Mouse (Mus musculus) megakaryocyte progenitor cell, adult 5-6 weeks (primary cell): ENCODE data around the gene Peg3. TPM values are rescaled to one million over a fixed set of nuclear protein-coding genes. Genes with fewer than 3 reads are reported as not detected.

Source experiments
- ATAC-seq: replicated peaks from 2 replicates; pipeline ENCODE4 v1.8.0; 2016; ENCODE audit warnings: mild to moderate bottlenecking, moderate TSS enrichment, inconsistent platforms; ENCODE audit not compliant: poor library complexity
- total RNA-seq, 2 experiments: library from RNA; stranded (forward) in 1 of 2; stranded (reverse) in 1 of 2; fragments of 157-497, 149-512 nt in 1 of 2; fragments of 200-1000 nt in 1 of 2; gene quantifications; 2 replicates each; pipeline versions ENCODE4 v1.2.3 to v1.2.4; 2015 to 2017

The Peg3 gene
- total RNA-seq, 2 experiments from 2014 or later, result not detected

DNA sequence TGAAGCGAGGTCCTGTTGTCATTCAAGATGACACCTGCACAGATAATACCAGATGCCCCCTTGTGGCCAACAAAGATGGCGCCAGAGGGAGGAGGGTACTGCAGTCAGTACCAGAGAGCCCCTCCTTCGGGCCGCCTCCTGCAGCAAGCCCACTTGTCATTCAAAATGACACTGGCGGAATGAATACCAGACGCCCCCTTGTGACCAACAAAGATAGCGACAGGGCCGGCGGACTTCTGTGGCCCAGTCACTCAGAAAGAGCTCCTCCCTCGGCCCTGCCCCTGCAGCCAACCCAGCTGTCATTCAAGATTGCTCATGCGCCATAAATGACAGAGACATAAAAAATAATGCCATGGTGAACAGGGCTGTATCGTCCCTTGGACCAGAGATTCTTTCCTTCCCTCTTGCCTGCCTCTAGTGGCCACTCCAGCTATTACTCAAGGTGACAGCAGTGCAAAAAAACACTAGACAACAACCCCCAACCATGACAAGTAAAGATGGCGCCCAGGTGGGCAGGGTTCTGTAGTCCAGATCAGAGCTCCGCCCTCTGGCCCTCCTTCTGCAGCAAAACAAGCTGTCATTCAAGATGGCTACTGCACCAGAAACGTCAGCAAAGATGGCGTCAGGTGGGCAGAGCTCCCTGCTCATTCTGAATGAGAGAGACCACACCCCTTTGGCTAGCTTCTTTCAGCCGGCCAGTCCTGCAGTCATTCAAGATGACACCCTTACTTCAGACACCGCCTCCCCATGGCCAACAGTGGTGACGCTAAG lies 2.7 kb downstream of the Peg3 start:
- ATAC-seq, result no peak; the same call in 1 of the 2 replicates

GRCm38 (mm10) chr7:6709396-6709795 lies 20.8 kb downstream of the Peg3 start:
- no peak for ATAC-seq

GRCm38 (mm10) chr7:6708451-6709180 lies 21.6 kb downstream of the Peg3 start:
- no peak for ATAC-seq

DNA sequence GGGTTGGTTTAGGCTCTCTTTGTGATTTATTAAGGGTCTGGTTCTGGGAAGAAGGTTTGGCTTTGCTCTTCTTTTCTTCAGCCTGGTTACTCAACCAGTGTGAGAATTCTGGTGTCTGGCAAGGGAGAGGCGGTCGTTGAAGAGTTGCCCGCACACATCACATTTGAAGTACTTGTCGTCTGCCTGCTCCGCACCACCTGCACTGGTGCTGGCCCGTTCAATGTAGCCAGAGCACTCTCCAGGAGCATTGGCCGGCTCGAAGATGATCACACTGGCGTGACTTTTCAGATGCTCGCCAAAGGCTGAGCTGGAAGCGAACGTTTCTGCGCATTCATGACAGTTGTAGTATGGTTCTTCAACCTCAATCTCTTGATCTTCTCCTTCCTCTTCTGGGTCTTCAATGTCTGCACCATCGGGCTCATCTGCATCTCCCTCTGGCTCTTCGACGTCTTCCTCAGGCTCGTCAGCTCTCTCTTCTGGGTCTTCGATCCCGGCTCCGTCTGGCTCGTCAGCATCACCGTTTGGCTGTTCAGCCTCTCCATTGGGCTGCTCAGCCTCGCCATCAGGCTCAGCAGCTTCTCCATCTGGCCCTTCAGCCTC lies 22.7 kb downstream of the Peg3 start:
- no peak for ATAC-seq

DNA sequence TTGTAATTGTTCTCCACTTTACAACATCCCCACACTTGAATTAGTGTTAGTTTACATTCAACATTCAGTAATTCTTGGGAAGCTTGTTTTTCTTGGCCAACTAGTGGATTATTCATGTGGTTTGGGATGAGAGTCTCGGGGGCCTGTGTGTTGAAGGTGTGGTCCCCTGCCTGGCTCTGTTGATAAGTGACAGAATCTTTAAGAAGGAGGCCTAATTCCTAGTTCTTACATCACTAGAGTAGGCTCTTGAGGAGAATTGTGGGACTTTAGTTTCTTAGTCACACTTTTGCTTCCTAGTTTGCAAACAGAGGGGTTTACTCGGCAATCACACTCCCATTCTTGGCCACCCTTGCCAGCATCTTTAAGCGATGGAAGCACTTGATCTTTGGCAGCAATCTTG lies 31.0 kb downstream of the Peg3 start:
- no peak for ATAC-seq

- ATAC-seq, result no peak
Observed at GRCm38 (mm10) chr7:6696241-6697045, 33.8 kb downstream of the Peg3 start, which contains the start of gene Zim1. Gene Zim1 (minus strand): TSS chr7:6696450.

DNA sequence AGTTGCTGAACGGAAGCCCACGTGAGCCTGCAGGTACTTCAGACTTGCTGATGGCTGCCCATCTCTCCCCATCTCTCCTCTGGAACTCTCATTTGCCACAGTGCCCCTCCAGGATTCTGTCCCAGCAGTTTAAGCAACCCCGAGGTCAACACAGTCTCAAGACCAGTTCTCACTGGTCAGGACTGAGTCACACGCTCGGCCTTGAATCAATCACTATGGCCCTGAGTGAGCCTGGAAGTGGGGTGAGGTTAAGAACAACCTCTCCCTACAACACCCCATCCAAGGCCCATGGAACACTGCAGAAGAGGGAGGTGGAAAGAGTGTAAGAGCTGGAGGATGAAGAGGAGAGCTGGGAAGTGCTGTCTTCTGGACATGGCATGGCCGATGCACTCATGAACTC lies 44.7 kb downstream of the Peg3 start:
- ATAC-seq, result no peak

GRCm38 (mm10) chr7:6666726-6667125 lies 63.5 kb downstream of the Peg3 start:
- no peak for ATAC-seq

DNA sequence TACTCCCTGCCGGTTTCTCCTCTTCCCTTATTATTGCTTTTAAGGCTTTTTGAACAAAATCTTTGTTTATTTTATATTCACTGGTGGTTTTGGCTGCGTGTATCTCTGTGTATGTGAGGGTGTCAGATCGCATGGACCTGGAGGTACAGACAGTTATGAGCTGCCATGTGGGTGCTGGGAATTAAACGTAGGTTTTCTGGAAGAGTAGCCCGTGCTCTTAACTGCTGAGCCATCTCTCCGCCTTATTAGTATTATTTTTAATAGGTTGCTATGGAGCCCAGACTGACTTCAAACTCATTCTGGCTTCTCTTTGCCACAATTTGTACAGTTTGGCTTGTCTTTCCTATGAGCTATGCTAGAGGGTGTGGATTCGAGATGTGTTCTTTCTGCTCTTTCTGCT lies 66.8 kb downstream of the Peg3 start:
- no peak for ATAC-seq

DNA sequence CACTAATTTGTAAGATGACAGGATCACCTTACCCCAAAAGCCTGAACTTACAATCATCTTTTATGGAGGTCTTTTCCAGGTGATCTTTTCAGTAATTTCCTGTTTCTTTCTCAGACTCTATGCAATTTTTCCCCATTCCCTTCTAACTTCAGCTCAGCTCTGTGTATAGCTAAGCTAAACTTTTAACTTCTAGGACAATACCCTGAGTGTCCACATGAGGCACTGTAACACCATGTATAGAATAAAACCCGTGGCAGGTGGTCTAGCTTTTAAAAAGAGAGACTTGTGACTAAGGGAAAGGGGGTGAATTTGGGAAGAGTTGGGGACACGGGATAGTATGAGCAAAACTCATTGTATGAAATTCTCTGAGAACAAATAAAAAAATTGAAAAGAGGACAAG lies 70.6 kb downstream of the Peg3 start:
- ATAC-seq, result no peak

GRCm38 (mm10) chr7:6658606-6659005 lies 71.6 kb downstream of the Peg3 start:
- no peak for ATAC-seq

Other genes starting within 250 kb of the Peg3 start
- not detected in 2 replicates for gene Olfr5, start 243.5 kb downstream of the Peg3 start, total RNA-seq (2015)
- gene Olfr5, start 243.5 kb downstream of the Peg3 start, total RNA-seq (2017), result not detected in 2 replicates
- gene Olfr1347, start 230.7 kb downstream of the Peg3 start, total RNA-seq (2015), result not detected in 2 replicates
- not detected in 2 replicates for gene Olfr1347, start 230.7 kb downstream of the Peg3 start, total RNA-seq (2017)
- gene Olfr1348, start 221.7 kb downstream of the Peg3 start, total RNA-seq (2015), result not detected in 2 replicates
- not detected in 2 replicates for gene Olfr1348, start 221.7 kb downstream of the Peg3 start, total RNA-seq (2017)
- gene Olfr1349, start 207.5 kb downstream of the Peg3 start, total RNA-seq (2015), result not detected in 2 replicates
- not detected in 2 replicates for gene Olfr1349, start 207.5 kb downstream of the Peg3 start, total RNA-seq (2017)
- not detected in 2 replicates for gene Olfr1350, start 165.6 kb downstream of the Peg3 start, total RNA-seq (2015)
- not detected in 2 replicates for gene Olfr1350, start 165.6 kb downstream of the Peg3 start, total RNA-seq (2017)
- not detected in 2 replicates for gene Zim1, start 34.0 kb downstream of the Peg3 start, total RNA-seq (2015)
- gene Zim1, start 34.0 kb downstream of the Peg3 start, total RNA-seq (2017), result not detected in 2 replicates
- not detected in 2 replicates for gene Usp29, start 147 bp upstream of the Peg3 start, total RNA-seq (2015)
- not detected in 2 replicates for gene Usp29, start 147 bp upstream of the Peg3 start, total RNA-seq (2017)